Mouse (Mus musculus) kidney, postnatal 0 days (tissue): ENCODE data around the gene Xpo6. TPM values are rescaled to one million over a fixed set of nuclear protein-coding genes. Genes with fewer than 3 reads are reported as not detected.

Experiments used
- ATAC-seq: fragments of 200-750 bp; cut with Nextera tagmentation; replicated peaks from 2 replicates; pipeline ENCODE4 v1.8.0; 2017; ENCODE audit warnings: low read depth, moderate number of reproducible peaks, moderate TSS enrichment, moderate library complexity; ENCODE audit not compliant: low FRiP score
- DNase-seq: peaks from one replicate; pipeline ENCODE4 v3.0.0-alpha.2; 2016; ENCODE audit warnings: low spot score
- H3K27ac ChIP-seq: fragments of 300-500 bp; sonication (generic); 2 replicates; pipeline ENCODE4 v1.5.1; 2014; ENCODE audit warnings: mild to moderate bottlenecking
- H3K27me3 ChIP-seq: fragments of 300-500 bp; sonication (generic); 2 replicates; pipeline ENCODE4 v1.6.1; 2014; ENCODE audit warnings: low read length, mixed read lengths; ENCODE audit not compliant: insufficient read depth
- H3K36me3 ChIP-seq: fragments of 300-500 bp; sonication (generic); 2 replicates; pipeline ENCODE4 v1.6.1; 2014; ENCODE audit warnings: low read length, mixed read lengths; ENCODE audit not compliant: insufficient read depth
- H3K4me1 ChIP-seq: fragments of 300-500 bp; sonication (generic); replicated peaks from 2 replicates; pipeline ENCODE4 v1.6.1; 2014; ENCODE audit warnings: antibody characterized with exemption, low read length, mixed read lengths; ENCODE audit not compliant: insufficient read depth
- H3K4me2 ChIP-seq: fragments of 300-500 bp; sonication (generic); 2 replicates; pipeline ENCODE4 v1.6.1; 2014; ENCODE audit warnings: mild to moderate bottlenecking, low read length, moderate library complexity, mixed read lengths
- H3K4me3 ChIP-seq: fragments of 300-500 bp; sonication (generic); replicated peaks from 2 replicates; pipeline ENCODE4 v1.5.1; 2014; ENCODE audit warnings: low read depth, low read length
- H3K9ac ChIP-seq: fragments of 300-500 bp; sonication (generic); 2 replicates; pipeline ENCODE4 v1.6.1; 2014; ENCODE audit warnings: low read depth, low read length
- H3K9me3 ChIP-seq: fragments of 300-500 bp; sonication (generic); replicated peaks from 2 replicates; pipeline ENCODE4 v1.6.1; 2016; ENCODE audit warnings: low read length, inconsistent platforms, mixed read lengths
- CTCF ChIP-seq: IDR thresholded peaks from 2 replicates; pipeline ENCODE4 v1.5.1; 2016; ENCODE audit warnings: antibody characterized with exemption, low read depth, mild to moderate bottlenecking, moderate library complexity
- WGBS: fragments of 180-500 bp; shearing (Covaris S2); extraction: QIAGEN DNeasy Blood & Tissue Kit; methylation state at CpG from one replicate; pipeline ENCODE4 v1.1.7; 2014; 5-methylcytosine and 5-hydroxymethylcytosine counted together
- polyA plus RNA-seq: library from polyadenylated mRNA; unstranded; fragments of >200 nt; fragmentation: Nextera tagmentation; extraction: Ambion mirVana; gene quantifications from 2 replicates; pipeline ENCODE4 v1.2.1, GENCODE M21; 2015

Xpo6 gene
- polyA plus RNA-seq, 1 experiment from 2014 or later = 31.5 TPM

GRCm38 (mm10) chr7:126088155-126088554, 112.1 kb downstream of the Xpo6 start:
- peak; percentile 53 for TF ChIP-seq CTCF
- Histone ChIP-seq H3K4me1 (0 out of 2 replicates have a peak, but pooled peaks cover 4% of the 10 kb centered on the region), H3K27me3 (peaks cover 9% of the 10 kb centered on the region; the same call in 1 of the 2 replicates), H3K4me2 (no peak overlapping the region), H3K36me3 (no peaks in the 10 kb centered on the region), H3K4me3 (no peak overlapping the region), H3K9me3 (no peaks in the 10 kb centered on the region), H3K27ac (no peak overlapping the region), H3K9ac (no peak overlapping the region)
- WGBS = 19% methylated on average over 5 of the region's 6 CpGs
- no peak for ATAC-seq
- peak; percentile 29 for DNase-seq

GRCm38 (mm10) chr7:126087602-126088001, 112.7 kb downstream of the Xpo6 start:
- H3K9ac ChIP-seq = 0 out of 2 replicates have a peak overlapping the region, but pooled peaks have one; percentile 13
- DNase-seq = peak; percentile 13
- no peak overlapping the region for H3K27ac ChIP-seq
- no peak for ATAC-seq
- TF ChIP-seq CTCF = no peak
- peaks cover 11% of the 10 kb centered on the region; the same call in 1 of the 2 replicates for H3K27me3 ChIP-seq
- H3K4me3 ChIP-seq = no peak overlapping the region
- WGBS = 65% methylated on average over 10 of the region's 10 CpGs
- H3K4me2 ChIP-seq = no peak overlapping the region
- no peaks in the 10 kb centered on the region for H3K36me3 ChIP-seq
- H3K9me3 ChIP-seq = no peaks in the 10 kb centered on the region
- 0 out of 2 replicates have a peak, but pooled peaks cover 4% of the 10 kb centered on the region for H3K4me1 ChIP-seq

GRCm38 (mm10) chr7:126086321-126086741, 114.0 kb downstream of the Xpo6 start:
- peaks cover 23% of the 10 kb centered on the region for H3K27me3 ChIP-seq
- DNase-seq = peak; percentile 34
- no peak overlapping the region for H3K4me3 ChIP-seq
- H3K4me1 ChIP-seq = peaks cover 10% of the 10 kb centered on the region; the same call in 1 of the 2 replicates
- ATAC-seq = 0 out of 2 replicates have a peak, but pooled peaks have one; percentile 23
- H3K9ac ChIP-seq = no peak overlapping the region
- H3K4me2 ChIP-seq = no peak overlapping the region
- 23% methylated on average over 6 of the region's 6 CpGs for WGBS
- no peak for TF ChIP-seq CTCF
- H3K27ac ChIP-seq = no peak overlapping the region
- no peaks in the 10 kb centered on the region for H3K36me3 ChIP-seq
- no peaks in the 10 kb centered on the region for H3K9me3 ChIP-seq

DNA sequence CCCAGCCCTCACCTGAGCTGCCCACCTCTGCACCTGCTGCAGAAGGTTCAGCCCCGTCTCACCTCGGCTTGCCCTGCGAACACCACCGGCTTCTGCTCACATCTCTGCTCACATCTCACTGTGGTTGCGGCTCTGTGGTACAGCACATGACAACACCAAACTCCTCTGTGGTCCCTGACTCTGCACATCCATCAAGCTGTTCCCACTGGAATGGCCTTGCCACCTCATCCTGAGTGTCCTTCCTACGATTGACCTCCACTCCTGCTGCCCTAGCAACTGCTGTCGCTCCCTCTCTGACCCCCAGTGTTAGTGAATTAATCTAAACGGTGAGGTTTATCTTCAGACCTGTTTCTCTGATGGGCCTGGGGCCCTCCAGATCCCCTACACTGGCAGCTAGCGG, 115.1 kb downstream of the Xpo6 start:
- 89% methylated on average over 9 of the region's 9 CpGs for WGBS
- Histone ChIP-seq H3K27ac (no peak overlapping the region), H3K9ac (no peak overlapping the region), H3K4me3 (no peak overlapping the region), H3K36me3 (no peaks in the 10 kb centered on the region), H3K9me3 (no peaks in the 10 kb centered on the region), H3K27me3 (peaks cover 35% of the 10 kb centered on the region), H3K4me2 (no peak overlapping the region), H3K4me1 (peaks cover 10% of the 10 kb centered on the region; the same call in 1 of the 2 replicates)
- DNase-seq (no peak), ATAC-seq (no peak)
- TF ChIP-seq CTCF = no peak

- 20% methylated on average over 4 of the region's 4 CpGs for WGBS
- Histone ChIP-seq H3K27ac (no peak overlapping the region), H3K4me2 (no peak overlapping the region), H3K9ac (no peak overlapping the region), H3K36me3 (no peaks in the 10 kb centered on the region), H3K4me3 (no peak overlapping the region), H3K9me3 (no peaks in the 10 kb centered on the region), H3K4me1 (peaks cover 10% of the 10 kb centered on the region; the same call in 1 of the 2 replicates), H3K27me3 (peaks cover 35% of the 10 kb centered on the region)
- ATAC-seq = no peak
- no peak for TF ChIP-seq CTCF
- DNase-seq = no peak
These were observed 116.3 kb downstream of the Xpo6 start for GRCm38 (mm10) chr7:126083980-126084348.

DNA sequence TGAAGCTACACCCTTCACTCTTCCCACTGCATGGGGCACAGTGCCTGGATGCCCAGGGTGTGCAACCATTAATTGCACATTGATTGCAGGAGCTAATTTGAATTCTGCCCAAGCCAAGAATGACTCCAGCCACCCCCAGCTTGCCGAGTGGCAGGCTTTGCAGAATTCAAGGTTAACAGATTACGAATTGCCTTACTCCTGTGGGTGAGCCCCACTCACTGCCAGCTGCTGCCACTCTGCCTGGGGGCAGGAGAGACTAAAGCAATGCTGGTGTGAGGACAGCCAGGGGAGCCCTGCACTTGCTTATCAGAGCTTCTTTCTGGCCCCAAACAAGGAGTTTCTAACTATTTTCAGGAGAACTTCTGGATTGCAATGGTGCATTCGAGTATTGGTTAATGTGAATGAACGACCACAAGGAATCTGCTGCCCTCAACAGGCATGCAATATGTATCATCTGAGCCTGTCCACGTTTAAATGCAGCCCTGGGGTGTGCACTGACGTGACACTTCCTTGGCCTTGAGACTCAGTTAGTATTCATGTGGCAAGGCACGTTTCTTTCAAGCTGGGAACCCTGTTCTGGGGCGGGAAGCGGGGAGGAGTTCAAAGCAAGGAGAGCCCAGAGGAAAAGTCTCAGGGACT, 116.8 kb downstream of the Xpo6 start:
- TF ChIP-seq CTCF = peak; percentile 47; the same call in 1 of the 2 replicates
- no peaks in the 10 kb centered on the region for H3K9me3 ChIP-seq
- H3K27ac ChIP-seq = no peak overlapping the region
- ATAC-seq (no peak), DNase-seq (peak; percentile 16)
- H3K36me3 ChIP-seq = no peaks in the 10 kb centered on the region
- no peak overlapping the region for H3K4me2 ChIP-seq
- H3K4me1 ChIP-seq = peaks cover 10% of the 10 kb centered on the region; the same call in 1 of the 2 replicates
- H3K9ac ChIP-seq = no peak overlapping the region
- 20% methylated on average over 9 of the region's 9 CpGs for WGBS
- H3K27me3 ChIP-seq = peaks cover 40% of the 10 kb centered on the region
- H3K4me3 ChIP-seq = no peak overlapping the region
